Mouse (Mus musculus) mature B cell (primary cell): ENCODE results near the gene Styx.
"Not testable (repeated sequence)": the region's sequence is repeated elsewhere in the genome, so short reads cannot be mapped to it uniquely, and the experiment has no call there.

Experiments used
- in situ Hi-C: fragments of 300-500 bp; cut with MboI; formaldehyde crosslinking; loops from 2 replicates; pipeline ENCODE4 v1.14.3; 2019

Styx gene

DNA sequence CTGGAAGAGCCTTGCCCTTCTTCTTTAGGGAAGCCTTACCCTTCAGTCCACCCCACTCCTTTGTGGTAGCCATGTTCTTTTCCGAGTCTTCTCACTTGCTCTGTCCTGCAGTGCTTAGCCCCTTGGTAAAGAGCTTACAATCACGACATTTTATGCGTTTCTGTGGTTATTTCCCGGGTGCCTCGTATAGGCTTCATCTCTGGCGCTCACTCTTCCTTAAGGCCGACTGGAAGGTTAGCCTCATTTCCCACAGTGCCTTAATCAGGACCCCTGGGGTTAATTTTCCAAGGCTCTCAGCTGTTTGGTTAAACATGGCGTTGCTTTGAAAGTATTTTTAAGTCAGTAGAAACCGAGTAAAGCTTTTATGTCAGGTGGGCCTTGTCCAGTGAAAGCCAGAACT lies 88.5 kb downstream of the Styx start:
- in situ Hi-C loops = no loop called here

GRCm38 (mm10) chr14:45441291-45441690 lies 90.4 kb downstream of the Styx start:
- in situ Hi-C loops = no loop called here

- in situ Hi-C loops = no loop called here
Measured at GRCm38 (mm10) chr14:45442781-45443560, 92.1 kb downstream of the Styx start.

DNA sequence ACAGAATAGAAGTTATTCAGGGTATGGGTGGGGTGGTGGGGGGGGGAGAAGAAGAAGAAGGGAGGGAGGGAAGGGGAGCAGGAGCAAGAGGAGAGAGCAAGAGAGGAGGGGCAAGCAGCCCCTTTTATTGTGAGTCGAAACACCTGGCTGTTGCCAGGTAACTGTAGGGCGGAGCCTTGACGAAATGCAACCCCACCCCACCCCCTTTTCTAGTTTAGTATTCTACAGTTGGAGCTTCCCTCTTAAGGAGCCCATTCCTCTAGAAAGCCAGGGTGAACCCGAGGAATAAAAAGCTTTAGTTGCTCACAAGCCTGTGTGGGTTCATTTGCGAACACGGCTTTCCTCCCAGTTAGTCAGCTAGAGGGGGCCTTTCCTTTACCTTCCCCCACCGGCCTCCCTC lies 94.0 kb downstream of the Styx start:
- in situ Hi-C loops = no loop called here

DNA sequence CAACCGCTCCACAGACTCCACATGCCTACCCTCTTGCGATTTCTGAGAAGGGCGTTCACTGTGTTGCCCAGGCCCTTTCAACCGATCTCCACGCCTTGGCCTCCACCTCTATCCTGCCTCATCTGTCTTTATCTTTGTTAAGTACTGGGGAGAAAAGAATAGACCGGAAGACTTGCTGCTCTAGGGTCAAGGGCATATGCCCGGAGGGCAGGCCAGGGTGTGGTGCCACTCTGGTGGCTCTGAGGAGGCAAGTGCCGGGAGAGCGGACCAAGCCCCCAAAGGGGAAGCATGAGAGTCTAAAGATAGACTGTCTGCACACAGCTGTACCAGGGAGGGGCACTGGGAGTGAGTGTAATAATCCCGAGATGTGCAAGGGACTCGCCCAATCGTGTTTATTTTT lies 94.6 kb downstream of the Styx start:
- in situ Hi-C loops = no loop called here

GRCm38 (mm10) chr14:45446777-45447176 lies 95.9 kb downstream of the Styx start:
- in situ Hi-C loops = no loop called here

DNA sequence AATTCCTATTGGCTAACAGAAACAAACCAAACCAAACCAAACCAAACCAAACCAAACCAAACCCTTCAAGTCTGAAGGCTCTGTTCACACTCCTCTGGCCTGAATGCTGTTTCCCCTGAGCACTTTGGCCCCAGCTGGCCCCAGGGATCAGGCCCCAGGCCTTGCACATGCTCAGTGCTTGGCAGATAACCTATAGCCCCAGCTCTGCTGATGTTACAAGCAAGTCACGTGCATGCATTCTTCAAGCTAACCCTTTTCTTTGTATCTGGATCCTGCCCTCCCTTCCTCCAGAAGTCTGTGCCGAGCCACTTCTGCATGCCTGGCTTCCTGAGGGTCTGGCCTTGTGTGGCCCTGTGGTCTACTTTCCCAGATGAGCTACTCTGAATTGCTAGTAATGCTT lies 100.2 kb downstream of the Styx start:
- in situ Hi-C loops = no loop called here

DNA sequence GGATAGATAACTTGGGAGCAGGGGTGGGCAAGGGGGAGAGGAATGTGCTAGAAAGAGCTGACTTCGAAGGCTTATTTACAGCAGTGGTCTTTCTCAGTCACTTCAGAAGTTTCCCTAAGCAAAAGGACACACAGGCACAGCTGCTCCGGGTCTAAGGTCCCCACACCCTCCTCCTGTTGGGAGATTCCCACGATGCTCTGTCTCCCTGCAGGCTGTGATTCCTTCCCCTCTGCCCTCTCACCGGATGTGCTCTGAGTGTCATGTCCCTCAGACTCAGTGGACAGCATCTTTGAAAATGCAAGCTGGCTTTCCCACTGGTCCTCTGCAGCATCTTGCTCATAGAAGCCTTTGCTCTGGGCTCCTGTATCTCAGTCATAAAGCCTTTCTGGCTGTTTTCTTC lies 101.3 kb downstream of the Styx start:
- in situ Hi-C loops = no loop called here

DNA sequence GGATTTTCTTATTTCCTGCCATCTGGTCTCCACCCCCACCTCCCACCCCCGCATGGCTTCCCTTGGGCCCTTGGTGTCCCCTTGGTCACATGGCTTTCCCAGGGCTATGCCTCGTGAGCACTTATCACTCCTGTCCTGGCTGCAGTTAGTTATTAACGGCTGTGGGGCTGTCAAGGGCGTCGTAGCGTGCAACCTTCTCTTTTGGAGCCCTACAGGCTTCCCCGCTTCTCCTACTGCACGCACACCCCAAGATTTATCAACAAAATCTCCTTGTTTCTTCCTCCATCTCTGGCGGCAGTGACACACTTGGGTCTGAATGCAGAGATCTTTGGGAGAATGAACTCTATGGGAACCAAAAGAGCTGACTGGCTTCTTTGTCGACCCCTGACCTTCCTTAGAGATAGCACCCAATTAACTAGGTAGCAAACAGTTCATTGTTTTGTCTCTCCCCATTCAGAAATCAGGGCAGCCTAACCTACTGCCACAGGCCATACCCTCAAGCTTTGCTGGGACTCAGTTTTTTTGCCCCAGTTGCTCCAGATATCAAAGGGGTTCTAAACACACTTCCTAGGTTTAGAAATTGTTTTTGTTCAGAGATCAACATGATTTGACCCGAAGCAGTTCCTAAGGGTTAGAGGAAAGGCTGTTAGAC lies 102.1 kb downstream of the Styx start:
- in situ Hi-C loops = no loop called here

DNA sequence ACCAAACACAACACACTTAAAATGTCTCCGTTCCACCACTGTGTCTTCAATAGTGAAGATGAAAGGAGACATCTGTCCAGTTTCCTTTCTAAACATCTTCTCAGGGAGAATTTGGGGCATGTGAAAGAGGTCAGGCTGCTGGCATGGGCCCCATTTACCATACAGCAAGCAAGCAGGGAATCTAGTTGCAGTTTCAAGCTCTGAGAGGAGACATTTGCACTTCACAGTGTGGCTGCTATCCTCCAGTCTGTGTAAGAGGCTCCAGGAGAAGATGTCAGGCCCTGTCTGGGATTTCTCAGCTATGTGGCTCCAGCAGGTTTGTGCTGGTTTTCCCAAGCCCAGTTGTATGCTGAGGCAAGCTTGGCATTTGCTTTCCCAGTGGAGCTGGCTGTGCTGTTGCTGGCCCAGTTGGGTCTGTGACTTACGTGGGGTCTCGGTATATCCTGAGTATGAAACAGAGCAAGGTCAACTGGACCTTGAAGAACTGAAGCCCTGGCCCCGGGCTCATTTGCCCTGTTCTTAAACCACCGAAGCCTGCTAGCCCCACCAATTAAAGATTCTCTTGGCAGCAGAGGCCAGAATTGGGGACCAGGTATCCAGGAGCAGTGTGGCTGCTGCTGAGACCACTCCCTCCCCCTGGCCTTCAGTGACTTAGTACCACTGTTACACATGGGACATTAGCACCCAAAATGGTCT lies 102.8 kb downstream of the Styx start:
- in situ Hi-C loops = no loop called here

DNA sequence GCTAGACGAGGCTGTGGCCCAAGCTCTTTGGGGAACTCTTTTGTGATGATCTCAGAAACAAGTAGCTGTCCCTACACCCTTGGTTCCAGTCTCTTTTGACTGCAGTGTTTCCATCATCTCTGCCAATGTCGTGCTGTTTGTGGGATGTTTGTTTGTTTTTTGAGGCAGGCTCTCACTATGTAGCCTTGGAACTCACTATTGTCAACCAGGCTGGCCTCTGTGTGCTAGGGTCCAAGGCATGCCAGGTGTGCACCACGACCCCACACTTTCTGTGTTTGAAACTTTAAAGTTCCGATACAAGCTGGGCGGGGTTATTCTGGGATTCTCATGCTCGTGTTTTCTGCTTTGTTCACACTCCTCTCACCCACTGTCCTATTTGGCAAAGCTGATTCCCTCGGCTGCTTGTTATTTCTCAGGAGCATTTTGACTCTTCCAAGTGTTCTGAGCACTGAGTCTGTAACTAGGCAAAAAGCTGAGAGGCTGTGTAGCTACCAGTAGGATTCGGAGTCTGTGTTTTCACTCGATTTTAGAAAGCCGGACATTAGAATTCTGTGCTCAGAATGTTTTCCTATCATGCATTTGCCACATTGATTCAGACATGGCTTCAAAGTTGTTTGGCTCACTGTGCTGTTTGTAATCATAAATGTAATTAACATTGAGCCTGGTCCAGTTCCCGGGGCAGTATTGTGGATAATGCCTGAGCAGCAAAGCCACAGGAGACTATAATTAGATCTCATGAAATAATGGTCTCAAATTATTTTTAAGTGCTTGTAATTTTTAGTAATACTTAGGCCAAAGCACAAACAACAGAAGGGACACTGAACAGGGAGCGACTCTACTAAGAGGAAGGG lies 105.0 kb downstream of the Styx start:
- in situ Hi-C loops = no loop called here

GRCm38 (mm10) chr14:45456502-45456846 lies 105.6 kb downstream of the Styx start:
- in situ Hi-C loops = no loop called here

- in situ Hi-C loops = no loop called here
Measured at GRCm38 (mm10) chr14:45457003-45457402, 106.1 kb downstream of the Styx start.

DNA sequence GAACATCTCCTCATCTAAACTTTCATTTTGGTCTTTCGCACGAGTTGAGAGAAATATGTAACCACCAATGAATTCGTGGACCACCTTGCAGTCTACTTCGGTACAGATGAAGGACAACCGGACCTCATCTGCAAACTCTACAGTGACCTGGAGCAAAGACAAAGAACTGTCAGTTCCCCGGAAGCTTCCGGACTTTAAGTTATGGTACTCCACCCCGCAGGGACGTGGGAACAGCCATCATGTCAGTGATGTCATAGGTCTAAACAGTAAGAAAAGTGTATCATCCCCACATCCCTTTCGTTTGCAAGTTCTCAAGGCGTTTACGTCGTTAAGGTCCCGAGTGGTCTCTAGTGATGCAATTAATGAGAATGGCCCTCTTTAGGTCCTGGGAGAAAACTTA lies 109.0 kb downstream of the Styx start:
- in situ Hi-C loops = no loop called here

DNA sequence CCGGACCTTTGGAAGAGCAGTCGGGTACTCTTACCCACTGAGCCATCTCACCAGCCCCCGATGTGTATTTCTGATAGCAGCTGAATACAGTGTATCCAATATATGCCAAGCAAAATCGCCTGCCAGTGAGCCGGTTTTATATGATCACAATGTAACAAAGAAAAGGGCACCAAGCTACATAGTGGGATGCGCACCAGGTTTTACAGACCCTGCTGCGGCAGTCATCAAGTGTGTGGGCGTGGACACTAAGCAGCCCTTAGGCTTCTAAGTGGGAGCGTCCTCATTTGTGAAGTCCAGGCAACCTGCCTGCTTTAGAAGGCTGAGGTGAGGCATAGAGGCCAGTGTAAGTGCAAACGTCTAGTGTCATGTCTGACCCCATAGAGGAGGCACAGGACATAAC lies 109.6 kb downstream of the Styx start:
- in situ Hi-C loops = no loop called here

GRCm38 (mm10) chr14:45461945-45462344 lies 111.1 kb downstream of the Styx start:
- in situ Hi-C loops = no loop called here

DNA sequence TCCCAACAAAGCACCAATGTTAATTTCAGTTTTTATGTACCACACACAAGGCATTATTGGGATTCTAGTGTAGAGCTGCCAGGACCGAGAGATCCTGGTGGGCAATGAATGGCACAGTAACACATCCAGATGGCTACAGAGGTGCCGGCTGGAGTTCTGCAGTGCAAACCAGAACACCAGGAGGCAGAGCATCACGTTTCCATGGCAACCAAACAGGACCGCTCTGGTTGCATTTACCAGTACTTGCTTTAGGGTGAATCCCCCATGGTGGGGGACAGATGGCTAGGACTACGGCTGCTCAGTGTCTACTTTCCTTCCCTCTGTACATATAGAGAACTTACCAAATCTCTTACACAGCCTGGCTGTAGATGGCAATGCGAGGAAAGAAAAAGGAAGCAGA lies 111.5 kb downstream of the Styx start:
- in situ Hi-C loops = no loop called here

GRCm38 (mm10) chr14:45462875-45463475 lies 112.1 kb downstream of the Styx start:
- in situ Hi-C loops = no loop called here

DNA sequence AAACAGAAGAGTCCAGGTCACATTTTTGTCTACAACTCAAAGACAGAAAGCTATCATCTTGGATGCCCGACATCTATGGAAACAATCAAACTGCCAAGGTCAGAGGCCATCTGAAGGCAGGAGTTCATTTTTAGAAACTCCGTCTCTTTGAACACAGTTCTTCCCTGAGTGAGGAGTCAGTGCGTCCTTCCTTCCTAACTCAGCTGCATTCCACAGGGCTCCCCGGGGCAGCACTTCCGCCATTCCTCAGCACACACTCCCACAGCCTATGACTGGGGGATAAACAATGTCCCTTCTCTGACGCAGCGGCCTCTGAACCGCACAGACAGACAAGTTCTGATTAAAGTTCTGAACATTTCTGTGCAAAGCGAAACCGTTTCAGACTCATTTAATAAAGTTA lies 112.7 kb downstream of the Styx start:
- in situ Hi-C loops = no loop called here

DNA sequence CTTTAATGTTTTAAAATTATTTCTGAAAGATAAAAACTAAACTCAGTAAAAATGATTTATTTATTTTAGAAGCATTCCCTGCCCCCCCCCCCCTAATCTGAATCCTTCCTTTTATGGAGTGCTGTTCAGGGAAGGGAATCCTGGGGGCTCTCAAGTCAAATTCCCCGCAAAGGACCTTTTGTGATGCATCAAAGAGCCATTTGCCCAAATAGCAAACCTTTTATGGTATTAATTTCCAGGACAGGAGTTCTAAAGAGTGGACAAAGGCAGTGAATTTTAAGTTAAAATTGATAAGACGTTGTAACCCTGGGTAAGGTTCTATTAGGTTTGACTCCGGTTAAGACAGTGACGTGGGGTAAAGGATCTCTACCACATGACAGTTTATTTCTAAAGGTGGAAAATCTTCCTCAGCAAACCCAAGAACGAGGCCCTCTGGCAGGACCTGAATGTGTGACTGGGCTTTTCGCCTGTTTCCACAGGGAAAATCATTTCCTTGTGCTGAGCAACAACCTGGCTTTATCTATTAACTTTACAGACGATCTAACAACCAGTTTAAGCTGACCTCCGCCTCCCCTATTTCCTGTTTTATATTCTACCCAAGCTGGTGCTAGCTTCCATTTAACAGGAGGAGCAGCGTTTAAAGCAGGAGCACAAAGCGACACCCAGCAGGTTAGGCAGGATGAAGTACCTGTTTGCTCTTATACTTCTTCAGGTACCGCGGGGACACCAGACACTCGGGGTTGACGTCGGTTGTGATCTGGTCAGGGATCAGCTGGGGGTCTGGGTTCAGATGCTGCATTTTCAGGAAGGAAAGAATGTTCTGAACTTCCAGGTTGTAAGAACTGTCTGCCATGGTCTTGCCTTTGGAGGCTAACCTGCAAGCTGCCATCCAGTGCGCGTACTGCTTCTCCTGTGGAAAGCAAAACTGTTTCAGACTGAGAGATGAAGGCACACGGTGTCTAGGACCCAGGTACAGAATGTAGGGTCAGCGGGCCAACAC lies 113.4 kb downstream of the Styx start:
- in situ Hi-C loops = no loop called here

DNA sequence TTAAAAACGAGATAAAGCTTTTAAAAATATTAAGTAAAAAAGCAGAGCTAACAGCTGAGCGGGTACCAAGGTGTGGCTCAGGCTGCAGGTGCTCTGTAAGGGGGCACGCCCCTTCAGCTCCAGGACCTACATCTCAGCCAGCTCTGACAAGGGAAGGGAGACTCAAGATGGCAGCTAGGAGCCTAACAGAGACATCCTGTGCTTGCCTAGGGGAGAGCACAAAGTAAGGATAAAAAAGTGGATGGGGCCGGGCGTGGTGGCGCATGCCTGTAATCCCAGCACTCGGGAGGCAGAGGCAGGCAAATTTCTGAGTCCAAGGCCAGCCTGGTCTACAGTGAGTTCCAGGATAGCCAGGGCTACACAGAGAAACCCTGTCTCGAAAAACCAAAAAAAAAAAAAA lies 115.5 kb downstream of the Styx start:
- in situ Hi-C loops = not testable (repeated sequence)
